Mouse (Mus musculus): ENCODE data around the gene Klk10. TPM values are rescaled to one million over a fixed set of nuclear protein-coding genes. Genes with fewer than 3 reads are reported as not detected.

Gene Klk10
- polyA plus RNA-seq (2012; rRNA removed) = 0.67 and 1.1 TPM in 2 replicates

DNA sequence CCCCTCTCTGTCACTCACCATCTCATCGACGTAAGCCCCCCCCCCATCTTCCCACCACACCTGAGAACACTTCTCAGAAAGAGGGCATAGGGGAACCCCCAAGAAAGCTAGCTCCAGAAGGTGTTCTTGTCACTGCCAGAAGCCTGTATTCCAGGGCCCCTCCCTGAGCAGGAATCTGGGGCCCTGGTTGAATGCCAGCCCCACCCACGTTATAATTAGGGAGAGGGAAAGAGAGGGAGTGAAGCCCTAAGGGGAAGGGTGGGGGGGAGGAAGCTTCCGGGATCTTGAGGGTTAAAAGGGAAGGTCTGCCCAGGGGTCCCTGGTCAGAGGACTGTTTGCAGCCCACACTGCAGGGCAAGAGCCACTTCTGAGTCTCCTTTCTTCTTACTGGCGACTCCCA lies at the start of gene Klk10:
TSS of gene Klk10 (plus strand) at position 290 of the 400 bp plus-strand sequence.
- no peak for DNase-seq (ENCODE audit: low read depth)

DNA sequence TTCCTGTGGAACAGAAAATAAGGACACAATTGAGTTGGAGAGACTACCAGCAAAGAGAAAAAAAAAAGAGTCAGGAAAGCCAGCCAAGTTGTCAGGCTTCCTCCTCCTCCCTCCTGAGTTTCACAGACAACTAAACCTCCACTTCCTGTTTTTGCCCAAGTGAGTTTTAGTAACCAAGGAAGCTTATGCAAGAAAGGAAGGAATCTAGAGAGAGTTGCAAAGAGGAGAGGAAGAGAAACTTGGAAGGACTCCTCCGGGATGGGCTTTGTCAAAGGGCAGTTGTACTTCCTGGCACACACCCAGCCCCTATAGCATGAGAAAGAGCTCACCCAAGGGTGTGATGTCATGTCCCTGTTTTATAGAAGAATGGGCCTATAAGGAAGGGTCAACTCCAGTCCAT lies 33.0 kb upstream of the Klk10 start:
- no peak for DNase-seq (ENCODE audit: low read depth)

DNA sequence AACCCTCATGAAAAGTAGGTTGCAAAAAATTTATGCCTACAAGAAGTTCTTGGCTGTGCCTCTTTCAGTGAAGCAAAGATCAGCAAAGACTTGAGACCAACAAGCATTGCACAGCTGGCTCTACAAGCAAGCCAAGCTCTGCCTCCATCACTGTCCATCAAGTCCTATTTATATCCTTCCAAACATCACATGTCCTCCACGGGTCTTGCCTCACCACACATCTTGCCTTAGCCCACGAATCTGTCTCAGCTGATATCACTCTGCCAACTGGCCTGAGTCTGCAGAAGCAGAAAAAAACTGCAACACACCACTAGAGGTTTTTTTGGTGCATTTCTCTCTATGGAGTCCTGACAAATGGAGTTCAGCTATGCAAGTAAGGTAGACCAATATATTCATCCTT lies 28.0 kb upstream of the Klk10 start:
- DNase-seq (ENCODE audit: low read depth) = no peak

DNA sequence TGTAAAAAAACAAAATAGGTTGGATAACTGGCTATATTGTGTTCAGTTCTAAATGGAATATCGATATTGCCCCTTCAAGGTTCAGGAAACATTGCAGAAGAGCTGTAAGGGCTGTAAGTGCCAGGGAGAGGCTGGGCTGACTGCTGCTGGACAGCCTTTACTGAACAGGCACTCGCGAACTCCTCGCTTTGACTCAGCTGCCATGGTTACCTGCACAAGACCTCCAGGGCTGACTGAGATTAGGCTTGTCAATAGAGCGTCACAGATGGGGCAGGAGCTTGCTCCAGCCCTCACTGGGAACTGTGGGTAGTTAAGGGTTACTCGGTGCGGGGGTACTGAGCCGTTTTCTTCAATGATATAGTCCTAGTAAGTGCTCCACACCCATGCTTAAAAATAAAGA lies 14.4 kb upstream of the Klk10 start:
- DNase-seq (ENCODE audit: low read depth) = no peak

DNA sequence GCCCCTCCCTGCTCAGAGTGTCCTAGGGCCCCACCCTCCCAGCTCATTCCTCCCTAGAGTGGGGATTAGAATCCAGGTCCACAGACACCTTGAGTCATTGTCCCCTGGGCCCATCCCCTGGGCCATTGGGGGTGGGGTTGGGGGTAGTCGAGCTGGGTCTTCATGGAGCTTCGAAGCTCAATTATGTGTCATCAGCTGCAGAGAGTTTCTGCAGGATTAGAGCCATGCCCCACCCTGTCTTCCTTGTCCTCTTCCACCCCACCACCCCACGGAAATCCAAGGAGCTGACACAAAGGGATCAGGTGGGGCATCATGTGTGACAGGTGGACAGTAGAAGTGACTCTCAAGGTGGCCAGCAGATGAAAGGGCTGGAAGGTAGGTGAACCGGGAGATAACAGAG lies 12.2 kb upstream of the Klk10 start, which contains the start of gene Klk12:
TSS of gene Klk12 (plus strand) at position 301 of the 400 bp plus-strand sequence.
- DNase-seq (ENCODE audit: low read depth) = no peak

DNA sequence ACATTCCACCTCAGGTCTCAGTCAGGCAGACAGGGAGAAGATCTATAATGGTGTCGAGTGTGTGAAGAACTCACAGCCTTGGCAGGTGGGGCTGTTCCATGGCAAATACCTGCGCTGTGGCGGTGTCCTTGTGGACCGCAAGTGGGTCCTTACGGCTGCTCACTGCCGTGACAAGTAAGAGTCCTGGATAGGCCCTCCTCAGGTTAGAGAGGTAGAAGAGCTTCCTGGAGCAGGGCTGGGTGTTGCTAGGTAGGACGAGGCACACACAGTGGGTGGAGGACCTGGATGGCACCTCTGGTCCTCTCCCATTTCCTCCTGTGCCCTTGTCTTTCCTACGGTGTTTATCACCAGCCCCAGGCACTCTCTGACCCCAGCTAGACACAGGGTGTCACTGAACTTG lies 11.2 kb upstream of the Klk10 start:
- no peak for DNase-seq (ENCODE audit: low read depth)

DNA sequence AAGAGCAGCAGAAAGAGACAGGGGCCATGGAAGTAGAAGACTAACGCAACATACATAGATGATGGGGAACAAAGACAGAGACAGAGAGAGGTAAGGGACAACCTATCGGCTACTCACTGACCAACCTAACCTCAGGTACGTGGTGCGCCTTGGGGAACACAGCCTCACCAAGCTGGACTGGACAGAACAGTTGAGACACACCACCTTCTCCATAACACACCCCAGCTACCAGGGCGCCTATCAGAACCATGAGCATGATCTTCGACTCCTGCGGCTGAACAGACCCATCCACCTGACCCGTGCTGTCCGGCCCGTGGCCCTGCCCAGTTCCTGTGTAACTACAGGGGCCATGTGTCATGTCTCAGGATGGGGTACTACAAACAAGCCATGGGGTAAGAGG lies 10.1 kb upstream of the Klk10 start:
- DNase-seq (ENCODE audit: low read depth) = no peak

DNA sequence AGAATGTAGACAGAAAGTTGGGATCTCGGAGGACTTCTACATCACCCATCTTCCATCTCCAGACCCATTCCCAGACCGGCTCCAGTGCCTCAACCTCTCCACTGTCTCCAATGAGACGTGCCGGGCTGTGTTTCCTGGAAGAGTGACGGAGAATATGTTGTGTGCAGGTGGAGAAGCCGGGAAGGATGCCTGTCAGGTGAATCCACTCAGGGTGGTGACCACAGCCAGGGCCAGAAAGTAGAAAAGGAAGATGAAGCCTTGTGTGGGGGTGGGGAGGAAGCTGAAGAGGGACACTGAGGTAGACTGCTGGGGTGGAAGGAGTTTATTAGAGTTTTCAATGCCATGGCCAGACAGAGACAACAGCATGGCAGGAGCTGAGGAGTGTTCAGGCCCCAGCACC lies 8.9 kb upstream of the Klk10 start:
- no peak for DNase-seq (ENCODE audit: low read depth)

DNA sequence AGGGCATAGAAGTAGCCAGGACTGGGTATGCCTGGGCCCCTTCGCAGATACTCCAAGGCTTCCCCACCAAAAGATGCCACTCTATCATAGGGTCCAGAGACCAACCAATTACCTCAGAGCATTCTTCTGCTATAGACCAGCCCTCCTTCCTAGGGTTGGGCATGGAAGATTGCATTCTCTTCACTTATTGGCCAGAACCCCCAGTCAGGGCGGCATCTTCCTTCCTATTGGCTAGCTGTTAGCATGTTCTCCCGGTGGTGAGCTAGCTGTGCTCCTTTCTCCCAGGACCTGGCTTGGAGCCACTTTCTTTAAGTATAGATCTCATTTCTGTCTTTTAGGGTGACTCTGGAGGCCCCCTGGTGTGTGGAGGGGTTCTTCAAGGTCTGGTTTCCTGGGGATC lies 7.9 kb upstream of the Klk10 start:
- no peak for DNase-seq (ENCODE audit: low read depth)

DNA sequence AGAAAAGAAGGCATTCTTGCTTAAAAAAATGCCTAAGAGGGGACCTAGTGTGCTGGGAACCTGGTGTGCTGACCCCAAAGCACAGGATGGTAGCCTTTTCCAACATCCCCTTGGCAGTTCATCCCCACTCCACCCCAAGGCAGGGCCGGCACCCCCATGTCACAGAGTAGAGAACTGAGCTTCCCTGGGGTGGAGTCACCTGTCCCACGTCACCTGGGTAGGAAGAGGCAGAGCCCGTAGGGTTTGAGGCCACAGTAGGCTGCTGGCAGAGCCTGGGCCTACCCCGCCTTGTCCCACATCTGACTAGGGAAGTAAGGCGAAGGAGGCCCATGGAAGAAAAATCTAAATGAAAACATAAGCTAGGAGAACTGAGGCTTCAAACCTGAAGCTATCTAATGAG lies 6.5 kb upstream of the Klk10 start, which contains the start of gene Klk11:
TSS of gene Klk11 (plus strand) at position 241 of the 400 bp plus-strand sequence.
- DNase-seq (ENCODE audit: low read depth) = no peak

DNA sequence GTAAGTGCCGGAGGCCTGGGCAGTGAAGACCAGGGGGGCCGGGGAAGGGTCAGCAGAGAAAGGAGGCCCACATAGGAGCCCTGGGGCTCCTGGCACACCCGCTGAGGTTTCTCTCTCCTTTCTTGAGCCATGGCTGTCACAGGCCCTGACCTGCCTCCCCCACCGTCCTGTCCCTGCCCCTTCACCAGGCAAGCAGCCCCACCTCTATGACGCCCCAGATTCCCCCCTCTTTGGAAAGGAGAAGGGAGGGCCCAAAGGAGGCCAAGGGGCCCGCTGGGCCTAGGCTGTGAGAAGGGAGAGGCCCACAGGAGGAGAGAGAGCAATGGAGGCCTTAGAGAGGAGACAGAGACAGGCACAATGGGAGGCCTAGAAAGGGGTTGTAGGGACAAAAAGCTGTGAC lies 6.0 kb upstream of the Klk10 start:
- no peak for DNase-seq (ENCODE audit: low read depth)

DNA sequence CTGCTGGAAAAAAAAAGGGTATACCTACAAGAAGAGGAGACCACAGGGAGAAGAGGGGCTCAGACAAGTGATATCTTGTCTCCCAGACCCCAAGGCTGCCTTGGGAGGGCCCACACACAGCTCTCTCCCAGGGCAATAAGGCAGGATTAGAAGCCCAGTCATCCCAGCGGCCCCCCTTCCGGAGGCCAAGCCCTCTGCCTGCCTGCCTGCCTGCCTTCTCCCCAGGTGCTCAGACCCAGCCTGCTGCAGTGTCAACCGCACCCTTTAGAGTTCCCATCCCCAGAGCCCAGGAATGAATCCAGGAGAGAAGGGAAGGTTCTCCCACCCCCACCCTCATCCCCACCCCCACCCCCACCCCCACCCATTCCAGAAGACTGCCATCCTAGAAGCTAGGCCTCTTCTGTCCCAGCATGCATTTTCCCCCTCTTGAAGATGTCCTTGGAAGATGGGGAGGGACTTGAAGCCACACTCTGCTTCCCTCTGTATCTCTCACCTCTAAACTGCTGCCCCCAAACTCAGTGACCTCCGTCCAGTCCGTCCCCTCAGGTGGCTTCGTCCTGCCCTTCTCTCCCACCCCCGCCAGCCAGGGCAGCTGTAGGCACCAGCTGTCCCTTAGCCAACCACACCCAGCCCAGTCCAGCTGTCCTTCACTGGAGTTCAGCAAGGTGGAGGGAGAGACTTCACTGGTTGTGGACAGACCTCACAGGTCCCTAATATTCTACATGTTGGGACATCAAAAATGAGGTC lies 5.4 kb upstream of the Klk10 start:
- DNase-seq (ENCODE audit: low read depth) = no peak

DNA sequence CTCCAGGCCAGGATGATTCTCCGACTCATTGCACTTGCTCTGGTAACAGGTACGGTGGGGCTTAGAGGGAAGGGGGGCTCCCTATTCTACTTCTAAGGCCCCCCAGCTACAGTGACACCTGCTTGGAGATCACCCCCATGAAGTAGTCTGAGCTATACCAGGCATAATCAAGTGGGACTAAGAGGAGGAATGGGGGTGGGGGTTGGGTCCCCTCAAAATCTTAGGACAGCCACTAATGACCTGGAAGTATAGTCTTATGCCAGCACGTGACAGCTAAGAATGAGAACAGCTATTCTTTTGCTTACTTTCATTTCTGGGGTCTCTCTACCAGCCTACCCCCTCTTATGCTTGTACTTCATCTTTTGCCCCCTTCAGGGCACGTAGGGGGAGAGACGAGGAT lies 4.3 kb upstream of the Klk10 start:
- DNase-seq (ENCODE audit: low read depth) = no peak

DNA sequence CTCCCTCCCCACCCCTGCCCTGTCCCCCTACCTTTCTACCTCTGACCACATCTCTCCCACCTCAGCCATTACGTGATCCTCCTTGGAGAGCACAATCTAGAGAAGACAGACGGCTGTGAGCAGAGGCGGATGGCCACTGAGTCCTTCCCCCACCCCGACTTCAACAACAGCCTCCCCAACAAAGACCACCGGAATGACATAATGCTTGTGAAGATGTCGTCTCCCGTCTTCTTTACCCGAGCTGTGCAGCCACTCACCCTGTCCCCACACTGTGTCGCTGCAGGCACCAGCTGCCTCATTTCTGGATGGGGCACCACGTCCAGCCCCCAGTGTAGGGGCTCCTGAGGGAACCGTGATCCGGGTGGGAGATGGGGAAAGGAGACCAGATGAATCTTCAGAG lies 3.4 kb upstream of the Klk10 start:
- no peak for DNase-seq (ENCODE audit: low read depth)

DNA sequence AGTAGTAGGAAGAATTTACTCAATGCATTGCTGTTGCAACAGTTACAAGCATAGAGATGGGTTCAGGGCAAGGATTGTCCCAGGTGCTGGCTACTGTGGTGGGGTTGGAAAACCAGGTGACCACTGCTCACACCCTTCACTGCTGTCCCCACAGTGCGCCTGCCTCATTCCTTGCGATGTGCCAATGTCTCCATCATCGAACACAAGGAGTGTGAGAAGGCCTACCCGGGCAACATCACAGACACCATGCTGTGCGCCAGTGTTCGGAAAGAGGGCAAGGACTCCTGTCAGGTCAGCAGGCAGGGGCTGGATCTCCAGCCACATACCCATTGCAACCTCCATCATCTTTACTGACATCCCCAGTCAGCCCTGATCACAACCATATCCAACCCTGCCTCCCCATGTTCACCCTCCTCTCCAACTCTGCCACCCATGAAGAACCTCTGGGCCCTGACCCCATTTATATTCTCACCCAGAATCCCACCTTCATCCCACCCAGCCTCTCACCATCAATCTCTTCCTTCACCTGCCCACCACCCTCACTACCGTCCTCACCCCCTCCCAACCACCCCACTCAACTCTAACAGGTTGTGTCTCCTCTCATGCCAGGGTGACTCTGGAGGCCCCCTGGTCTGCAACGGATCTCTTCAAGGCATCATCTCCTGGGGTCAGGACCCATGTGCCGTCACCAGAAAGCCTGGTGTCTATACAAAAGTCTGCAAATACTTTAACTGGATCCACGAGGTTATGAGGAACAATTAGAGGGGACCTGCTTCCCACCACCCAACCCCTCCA lies 2.5 kb upstream of the Klk10 start:
- DNase-seq (ENCODE audit: low read depth) = no peak

DNA sequence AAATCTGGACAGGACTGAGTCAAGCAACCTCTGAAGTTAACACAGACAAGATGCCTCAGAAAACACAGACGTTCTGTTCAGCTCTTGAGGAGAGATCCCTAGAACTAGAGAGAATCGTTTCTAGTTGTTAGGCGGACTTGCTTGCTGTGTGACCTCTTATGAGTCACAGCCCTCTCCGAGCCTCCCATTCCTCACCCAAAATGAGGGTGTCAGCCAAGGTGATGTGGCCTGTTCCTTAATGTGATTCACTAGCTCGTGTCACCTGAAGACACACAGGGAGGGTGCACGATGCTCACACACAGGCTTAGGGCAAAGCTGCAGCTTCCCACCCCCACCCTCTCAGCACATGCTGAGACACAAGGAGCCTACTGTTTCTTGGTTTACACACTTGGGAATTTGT lies 594 bp upstream of the Klk10 start:
- no peak for DNase-seq (ENCODE audit: low read depth)

DNA sequence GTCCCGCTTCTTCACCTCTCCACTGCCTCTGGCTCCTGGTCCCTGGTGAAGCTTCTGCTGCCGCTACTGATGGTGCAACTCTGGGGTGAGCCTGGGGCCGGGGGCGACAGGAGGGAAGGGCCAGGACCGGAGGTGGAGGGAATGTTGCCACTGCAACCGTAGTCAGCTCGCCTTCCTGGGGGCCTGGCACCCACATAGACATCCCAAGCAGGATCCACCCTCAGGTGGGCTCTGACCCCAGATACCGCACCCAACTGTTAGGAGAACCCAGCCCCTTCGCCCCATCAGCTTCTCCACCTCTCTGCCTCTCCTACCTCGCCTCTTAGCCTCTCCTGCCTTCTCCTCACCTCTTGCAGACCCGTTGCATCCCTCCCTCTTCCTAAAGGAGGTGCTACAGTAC lies 706 bp downstream of the Klk10 start:
- no peak for DNase-seq (ENCODE audit: low read depth)

DNA sequence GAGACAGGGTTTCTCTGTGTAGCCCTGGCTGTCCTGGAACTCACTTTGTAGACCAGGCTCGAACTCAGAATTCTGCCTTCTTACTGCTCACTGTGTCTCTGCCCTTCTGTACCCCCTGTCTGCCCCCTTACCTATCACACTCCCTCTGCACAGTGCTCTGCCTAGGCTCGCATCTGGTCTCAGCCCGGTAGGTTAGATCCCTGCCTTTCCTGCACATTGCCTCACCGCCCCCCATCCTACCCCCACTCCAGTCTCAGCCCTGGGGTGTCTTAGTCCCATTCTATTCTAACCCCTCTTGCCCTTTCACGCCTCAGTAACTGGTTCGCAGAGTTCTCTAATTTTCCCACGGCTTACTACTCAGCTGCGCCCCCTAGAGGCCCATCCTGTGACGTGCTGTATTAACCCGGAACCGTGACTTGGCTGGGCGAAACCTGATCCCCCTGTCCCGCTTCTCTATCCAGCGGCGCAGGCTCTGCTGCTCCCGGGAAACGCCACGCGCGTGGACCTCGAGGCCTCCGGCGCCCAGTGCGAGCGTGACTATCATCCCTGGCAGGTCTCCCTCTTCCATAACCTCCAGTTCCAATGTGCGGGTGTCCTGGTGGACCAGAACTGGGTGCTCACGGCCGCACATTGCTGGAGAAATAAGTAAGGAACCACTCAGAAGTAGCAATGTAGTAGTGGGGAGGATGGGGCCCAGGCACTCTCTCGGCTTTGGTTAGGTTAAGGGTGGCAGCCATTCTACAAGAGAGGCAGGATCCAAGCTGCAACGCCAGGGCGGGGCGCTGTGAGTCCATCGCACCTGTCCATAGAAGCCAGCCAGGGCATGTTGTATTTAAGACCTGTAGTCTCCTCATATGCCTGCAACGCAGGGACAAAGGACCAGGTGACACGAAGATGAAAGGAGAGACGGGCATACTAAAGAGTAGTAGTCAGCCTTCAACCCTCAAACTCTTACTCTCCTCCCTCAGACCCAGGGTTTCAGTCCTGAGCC lies 1.7 kb downstream of the Klk10 start:
- DNase-seq (ENCODE audit: low read depth) = no peak

DNA sequence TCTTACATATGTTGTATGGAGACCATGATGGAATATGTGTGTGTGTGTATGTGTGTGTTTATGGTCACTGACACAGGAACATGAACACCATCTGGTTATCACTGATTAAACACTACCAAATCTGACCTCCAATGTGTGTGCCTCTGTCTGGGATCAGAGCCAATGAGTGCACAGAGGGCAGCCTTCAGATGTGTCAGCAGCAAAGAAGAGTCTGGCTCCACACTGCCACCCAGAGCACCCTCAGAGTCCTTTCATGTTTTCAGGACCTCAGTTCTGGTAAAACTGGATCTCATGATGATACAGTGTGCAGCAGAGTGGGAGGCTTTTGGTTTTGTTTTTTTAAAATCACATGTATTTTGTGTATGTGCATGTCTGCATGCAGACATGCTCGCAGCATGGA lies 4.5 kb downstream of the Klk10 start:
- no peak for DNase-seq (ENCODE audit: low read depth)

DNA sequence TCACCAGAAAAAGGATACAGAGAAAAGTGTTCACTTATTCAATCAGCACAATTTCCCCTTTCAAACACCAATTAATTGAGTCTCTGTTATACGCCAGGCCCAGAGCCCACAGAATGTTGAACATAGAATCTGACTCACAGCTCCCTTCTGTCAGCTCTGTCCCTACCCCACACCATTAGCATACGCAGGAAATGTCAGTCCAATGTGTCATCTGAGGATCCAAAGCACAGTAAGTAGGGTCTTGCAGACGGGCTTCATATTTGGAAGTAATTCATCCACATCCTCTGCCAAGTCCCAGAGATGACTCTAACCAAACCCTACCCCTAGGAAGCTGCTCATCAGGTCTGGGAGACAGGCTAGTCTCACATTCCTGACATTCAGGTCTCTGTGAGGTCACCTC lies 7.3 kb downstream of the Klk10 start:
- no peak for DNase-seq (ENCODE audit: low read depth)

DNA sequence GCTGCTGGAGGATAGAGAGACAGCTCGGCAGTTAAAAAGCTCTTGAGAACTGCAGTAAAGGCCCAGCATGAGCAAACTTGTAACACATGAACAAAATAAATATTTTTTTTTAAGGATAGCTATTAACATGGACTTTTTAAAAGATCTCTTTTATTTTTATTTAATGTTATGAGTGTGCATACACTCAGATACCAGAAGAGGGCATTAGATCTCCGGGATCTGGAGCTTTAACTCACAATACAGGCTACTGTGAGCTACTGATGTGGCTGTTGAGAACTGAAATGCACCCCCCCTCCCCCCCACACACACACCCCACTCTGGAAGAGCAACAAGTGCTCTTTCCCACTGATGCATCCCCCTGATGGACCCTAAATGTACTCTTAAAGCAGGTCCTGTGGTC lies 8.5 kb downstream of the Klk10 start:
- no peak for DNase-seq (ENCODE audit: low read depth)

DNA sequence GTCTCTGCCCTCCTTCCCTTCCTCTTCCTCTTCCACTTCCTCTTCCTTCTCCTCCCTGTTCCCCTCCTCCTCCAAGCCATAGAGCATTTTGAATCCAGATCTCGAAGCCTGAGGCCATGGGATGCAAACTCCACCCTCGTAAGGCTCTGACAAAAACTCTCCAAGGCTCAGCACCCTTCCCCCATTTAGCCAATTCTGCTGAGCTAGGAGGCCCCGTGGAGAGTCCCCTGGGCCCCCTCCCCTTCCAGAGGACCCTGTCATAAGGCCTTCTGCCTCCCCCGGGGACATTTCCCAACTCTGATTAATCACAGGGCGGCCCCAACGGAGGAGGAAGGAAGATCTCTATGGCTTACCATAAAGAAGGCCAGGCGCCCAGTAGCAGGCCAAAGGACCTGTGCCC lies 10.8 kb downstream of the Klk10 start, which contains the start of gene Klk9:
TSS of gene Klk9 (plus strand) at position 301 of the 400 bp plus-strand sequence.
- DNase-seq (ENCODE audit: low read depth) = no peak
